Mouse (Mus musculus): ENCODE measurements around the gene Scamp3. TPM values are rescaled to one million over a fixed set of nuclear protein-coding genes. Genes with fewer than 3 reads are reported as not detected.
"Not testable (repeated sequence)": the region's sequence is repeated elsewhere in the genome, so short reads cannot be mapped to it uniquely, and the experiment has no call there.

The Scamp3 gene
- polyA plus RNA-seq, 1 experiment, result 256 TPM

DNA sequence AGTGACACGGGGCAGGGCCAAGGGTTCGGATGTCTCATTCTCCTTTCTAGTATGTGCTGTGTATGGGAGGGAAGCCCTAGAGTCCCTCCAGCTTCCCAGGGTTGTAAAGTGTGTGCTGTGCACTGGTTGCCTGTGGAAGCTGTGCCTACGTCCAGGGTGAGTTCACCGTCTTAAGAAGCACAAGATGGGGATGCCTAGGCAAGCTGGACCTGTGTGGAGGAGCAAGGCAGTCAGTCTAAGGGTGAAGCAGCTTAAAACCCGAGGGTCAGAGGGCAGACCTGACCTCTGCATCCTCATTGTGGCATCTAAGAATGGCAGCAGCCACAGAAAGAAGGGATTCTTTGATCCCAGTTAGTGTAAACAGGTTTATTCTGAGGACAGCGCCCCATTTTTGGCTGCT, 31.5 kb downstream of the Scamp3 start:
- TF ChIP-seq GATA1 (IDR thresholded peaks at IDR 0.05; ENCODE audit: borderline replicate concordance, low read length), result no peak
- no peak for TF ChIP-seq FLI1 (IDR thresholded peaks at IDR 0.05; ENCODE audit: low read length)
- Histone ChIP-seq H3K9me3 (no peaks in the 10 kb centered on the region), H3K4me3 (replicated peaks) (no peak overlapping the region), H3K36me3 (replicated peaks; ENCODE audit: low read length) (peaks cover 84% of the 10 kb centered on the region), H3K4me1 (peaks cover 40% of the 10 kb centered on the region), H3K27me3 (replicated peaks) (no peaks in the 10 kb centered on the region)

DNA sequence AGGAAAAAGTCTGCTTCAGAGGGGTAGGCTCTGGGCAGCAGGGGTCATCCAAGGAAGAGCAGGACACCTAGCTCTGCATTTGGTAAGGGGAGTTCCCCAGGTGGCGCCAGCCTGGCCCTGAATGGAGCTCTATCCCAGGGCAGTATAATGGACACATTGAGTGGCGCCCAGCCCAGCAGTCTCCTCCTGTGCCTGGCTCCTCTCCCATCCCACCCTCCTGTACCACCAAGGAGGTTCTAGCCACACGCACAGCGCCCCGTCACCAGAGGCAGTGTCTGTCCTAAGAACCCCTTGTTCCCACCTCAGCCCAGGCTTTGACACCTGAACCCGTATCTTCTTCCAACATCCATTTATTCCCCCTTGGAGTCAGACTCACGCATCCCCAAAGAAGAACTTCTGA, 32.5 kb downstream of the Scamp3 start:
- no peak for TF ChIP-seq GATA1 (IDR thresholded peaks at IDR 0.05; ENCODE audit: borderline replicate concordance, low read length)
- TF ChIP-seq FLI1 (IDR thresholded peaks at IDR 0.05; ENCODE audit: low read length), result no peak
- Histone ChIP-seq H3K4me1 (peaks cover 41% of the 10 kb centered on the region), H3K36me3 (replicated peaks; ENCODE audit: low read length) (peaks cover 74% of the 10 kb centered on the region), H3K4me3 (replicated peaks) (no peak overlapping the region), H3K9me3 (no peaks in the 10 kb centered on the region), H3K27me3 (replicated peaks) (no peaks in the 10 kb centered on the region)

DNA sequence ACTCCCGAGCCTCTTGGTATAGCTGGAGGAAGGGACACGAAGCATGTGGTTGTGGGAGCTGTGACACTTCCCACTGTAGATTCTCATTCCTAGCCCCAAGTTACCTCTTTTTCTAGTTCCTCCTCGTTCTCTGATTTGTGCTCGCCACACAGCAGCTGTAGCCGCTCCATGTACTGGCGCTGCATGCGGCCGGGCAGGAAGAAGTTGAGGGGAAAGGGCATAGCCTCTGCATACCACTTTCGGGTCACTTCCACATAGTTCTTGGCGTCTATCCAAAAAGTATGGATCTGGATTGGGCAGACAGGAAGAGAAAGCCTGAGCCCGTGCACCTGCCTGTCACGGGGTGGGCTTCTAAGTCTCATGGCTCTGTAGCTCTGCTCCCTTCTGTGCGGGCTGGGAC, 32.9 kb downstream of the Scamp3 start:
- H3K36me3 ChIP-seq (replicated peaks; ENCODE audit: low read length), result peaks cover 69% of the 10 kb centered on the region
- H3K4me1 ChIP-seq, result peaks cover 46% of the 10 kb centered on the region
- no peak overlapping the region for H3K4me3 ChIP-seq (replicated peaks)
- no peaks in the 10 kb centered on the region for H3K9me3 ChIP-seq
- H3K27me3 ChIP-seq (replicated peaks), result peaks cover 1% of the 10 kb centered on the region
- TF ChIP-seq FLI1 (IDR thresholded peaks at IDR 0.05; ENCODE audit: low read length), result no peak
- TF ChIP-seq GATA1 (IDR thresholded peaks at IDR 0.05; ENCODE audit: borderline replicate concordance, low read length), result no peak

DNA sequence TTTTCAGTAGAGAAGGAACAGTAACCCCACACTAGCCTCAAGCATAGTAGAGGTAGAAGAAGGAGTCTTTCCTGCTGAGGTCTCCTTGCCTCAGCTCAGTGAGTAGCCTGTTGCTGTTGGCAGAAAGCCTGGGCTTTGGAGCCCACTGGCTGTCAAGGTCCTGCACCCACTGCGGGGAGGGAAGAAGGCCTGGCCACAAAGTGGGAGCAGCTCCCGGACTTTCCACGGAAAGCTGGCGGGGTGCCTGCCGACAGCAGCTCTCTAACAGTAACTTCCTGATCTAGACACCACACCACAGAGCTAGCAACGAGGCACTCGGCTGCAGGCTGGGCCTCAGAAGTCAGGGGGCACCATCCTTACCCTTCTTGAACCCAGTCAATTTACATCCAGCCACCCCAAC, 33.5 kb downstream of the Scamp3 start:
- TF ChIP-seq GATA1 (IDR thresholded peaks at IDR 0.05; ENCODE audit: borderline replicate concordance, low read length) (no peak), FLI1 (IDR thresholded peaks at IDR 0.05; ENCODE audit: low read length) (no peak)
- H3K4me1 ChIP-seq, result peaks cover 51% of the 10 kb centered on the region
- H3K4me3 ChIP-seq (replicated peaks), result no peak overlapping the region
- H3K36me3 ChIP-seq (replicated peaks; ENCODE audit: low read length), result peaks cover 64% of the 10 kb centered on the region
- no peaks in the 10 kb centered on the region for H3K9me3 ChIP-seq
- peaks cover 2% of the 10 kb centered on the region for H3K27me3 ChIP-seq (replicated peaks)

DNA sequence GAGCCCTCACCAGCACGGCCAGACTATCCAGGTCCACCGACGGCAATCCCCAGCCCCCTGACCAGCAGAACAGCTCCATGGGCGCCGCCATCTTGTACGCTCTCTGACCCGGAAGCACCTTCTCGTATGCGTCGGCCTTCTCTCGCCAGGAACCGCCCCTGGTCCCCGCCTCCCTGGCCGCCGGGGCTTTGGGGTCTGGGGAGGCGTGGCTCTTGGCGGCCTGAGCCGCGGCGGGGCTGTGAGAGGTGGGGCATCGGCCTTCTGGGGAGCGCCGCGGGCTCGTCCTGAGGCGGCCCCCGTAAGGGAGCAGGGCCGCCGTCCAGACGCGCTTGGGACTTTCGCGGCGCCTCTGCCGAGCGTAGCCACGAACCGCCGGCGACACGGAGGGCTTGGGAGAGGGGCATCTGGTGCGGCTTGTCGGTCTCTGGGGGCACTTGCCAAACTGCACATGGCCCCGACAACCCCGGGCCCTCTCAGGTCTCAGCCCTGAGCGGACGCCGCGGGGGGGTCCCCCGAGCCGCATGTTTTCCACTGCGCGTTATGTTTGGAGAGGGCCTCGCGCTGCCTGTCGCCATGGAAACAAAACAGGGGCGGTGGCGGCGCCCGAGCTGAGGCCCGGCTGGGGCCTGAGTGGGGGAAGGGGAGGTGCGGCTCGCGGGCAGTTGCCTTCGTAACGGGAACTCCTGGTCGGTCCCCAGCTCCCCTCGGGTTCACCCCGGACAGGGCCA, 36.7 kb downstream of the Scamp3 start:
- peaks cover 69% of the 10 kb centered on the region for H3K4me1 ChIP-seq
- H3K27me3 ChIP-seq (replicated peaks), result peaks cover 26% of the 10 kb centered on the region
- peaks cover 31% of the 10 kb centered on the region for H3K36me3 ChIP-seq (replicated peaks; ENCODE audit: low read length)
- H3K9me3 ChIP-seq, result no peaks in the 10 kb centered on the region
- peak overlapping the region; percentile 99 for H3K4me3 ChIP-seq (replicated peaks)
- TF ChIP-seq GATA1 (IDR thresholded peaks at IDR 0.05; ENCODE audit: borderline replicate concordance, low read length) (no peak), FLI1 (IDR thresholded peaks at IDR 0.05; ENCODE audit: low read length) (no peak)

DNA sequence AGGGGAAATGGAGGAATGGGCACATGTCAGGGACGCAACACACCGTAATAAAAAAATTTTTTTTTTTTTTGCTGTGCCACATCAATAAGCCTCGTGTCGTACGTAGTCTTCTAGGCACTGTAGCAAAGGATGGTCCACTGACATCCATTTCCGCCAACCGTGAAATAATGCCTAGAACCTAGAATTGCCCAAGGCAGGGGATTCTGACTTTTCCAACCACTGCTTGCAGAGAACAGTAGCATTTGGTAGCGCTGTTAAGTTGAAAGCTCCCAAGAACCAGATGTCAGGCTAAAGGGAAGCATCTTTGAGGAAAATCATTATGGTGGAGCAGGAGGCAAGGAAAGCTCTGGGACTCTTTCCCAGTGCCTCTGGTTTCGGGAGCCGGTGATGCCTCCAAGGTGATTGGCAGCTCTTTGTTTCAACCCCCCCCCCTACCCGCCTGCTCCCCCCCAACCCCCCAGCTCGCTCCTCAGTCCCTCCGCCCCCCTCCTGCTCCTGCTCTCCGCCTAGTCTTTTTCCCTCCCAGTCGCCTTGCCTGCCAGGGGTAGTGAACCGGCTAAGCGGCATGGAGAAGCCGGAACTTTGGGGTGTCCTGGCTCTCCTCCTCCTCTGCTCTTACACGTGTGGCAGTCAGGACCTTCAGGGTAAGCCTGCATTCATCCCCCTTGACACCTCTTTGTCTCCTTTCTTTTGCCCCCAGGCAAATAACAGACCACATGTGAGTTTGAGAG, 37.6 kb downstream of the Scamp3 start, which contains the start of gene Thbs3:
Gene Thbs3 (plus strand): TSS at position 500 of the 731 bp plus-strand sequence.
- peaks cover 75% of the 10 kb centered on the region for H3K4me1 ChIP-seq
- no peak for TF ChIP-seq GATA1 (IDR thresholded peaks at IDR 0.05; ENCODE audit: borderline replicate concordance, low read length)
- TF ChIP-seq FLI1 (IDR thresholded peaks at IDR 0.05; ENCODE audit: low read length), result no peak
- H3K27me3 ChIP-seq (replicated peaks), result peaks cover 33% of the 10 kb centered on the region
- H3K36me3 ChIP-seq (replicated peaks; ENCODE audit: low read length), result peaks cover 23% of the 10 kb centered on the region
- no peaks in the 10 kb centered on the region for H3K9me3 ChIP-seq
- H3K4me3 ChIP-seq (replicated peaks), result peak within 1 kb of the TSS; percentile 99

DNA sequence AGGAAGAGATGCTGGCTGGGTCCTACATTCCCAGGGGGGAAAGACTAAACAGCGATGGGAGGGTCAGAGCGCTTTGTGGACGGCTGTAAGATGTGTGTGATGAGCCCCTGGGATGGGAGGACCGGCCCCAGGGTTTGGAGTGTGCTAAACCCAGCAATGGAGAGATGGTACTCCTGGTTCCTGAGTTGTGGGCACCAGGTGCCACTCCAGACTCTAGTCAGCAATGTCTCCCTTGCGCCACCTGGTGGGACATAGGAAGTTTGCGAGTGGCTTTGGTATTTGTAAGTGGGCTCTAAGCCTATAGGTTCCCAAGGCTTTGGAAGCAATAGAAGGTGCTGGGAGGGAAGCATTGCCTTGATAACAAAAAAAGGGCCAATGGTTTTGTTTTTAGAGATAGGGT, 38.6 kb downstream of the Scamp3 start:
- Histone ChIP-seq H3K36me3 (replicated peaks; ENCODE audit: low read length) (peaks cover 12% of the 10 kb centered on the region), H3K27me3 (replicated peaks) (peaks cover 37% of the 10 kb centered on the region), H3K4me1 (peaks cover 73% of the 10 kb centered on the region), H3K4me3 (replicated peaks) (peak overlapping the region; percentile 67), H3K9me3 (no peaks in the 10 kb centered on the region)
- TF ChIP-seq FLI1 (IDR thresholded peaks at IDR 0.05; ENCODE audit: low read length), result no peak
- no peak for TF ChIP-seq GATA1 (IDR thresholded peaks at IDR 0.05; ENCODE audit: borderline replicate concordance, low read length)

DNA sequence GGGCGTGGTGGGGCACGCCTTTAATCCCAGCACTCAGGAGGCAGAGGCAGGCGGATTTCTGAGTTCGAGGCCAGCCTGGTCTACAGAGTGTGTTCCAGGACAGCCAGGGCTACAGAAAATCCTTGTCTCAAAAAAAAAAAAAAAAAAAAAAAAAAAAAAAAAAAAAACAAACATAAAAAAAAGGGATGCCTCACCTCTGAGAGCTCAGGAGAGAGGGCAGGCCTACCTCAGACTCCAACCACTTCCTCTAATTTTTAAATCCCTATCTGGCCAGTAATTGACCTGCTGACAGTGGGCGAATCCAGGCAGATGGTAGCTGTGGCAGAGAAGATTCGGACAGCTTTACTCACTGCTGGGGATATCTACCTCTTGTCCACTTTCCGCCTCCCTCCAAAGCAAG, 39.1 kb downstream of the Scamp3 start:
- H3K4me3 ChIP-seq (replicated peaks); H3K36me3 ChIP-seq (replicated peaks; ENCODE audit: low read length); H3K9me3 ChIP-seq: not testable (repeated sequence)
- H3K27me3 ChIP-seq (replicated peaks), result peaks cover 42% of the 10 kb centered on the region
- H3K4me1 ChIP-seq, result peaks cover 74% of the 10 kb centered on the region

DNA sequence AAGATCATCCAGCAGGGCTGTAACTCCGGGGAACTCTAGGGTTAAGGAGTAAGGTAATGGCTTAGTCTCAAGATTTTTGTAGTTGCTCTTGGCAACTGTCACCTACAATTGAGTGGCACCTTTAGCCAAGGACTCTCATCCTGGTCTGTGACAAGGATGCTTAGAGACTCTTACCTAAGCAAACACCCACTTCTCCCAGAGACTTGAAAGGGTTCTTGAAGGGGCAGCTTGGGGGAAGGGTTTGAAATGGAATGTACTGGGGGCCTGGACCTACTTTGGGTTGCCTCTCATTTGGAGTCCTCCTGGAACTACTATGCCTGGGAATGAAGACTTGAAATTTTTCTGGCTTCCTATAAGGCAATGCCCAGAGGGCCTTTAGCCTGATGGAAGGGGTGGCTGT, 41.0 kb downstream of the Scamp3 start:
- Histone ChIP-seq H3K4me1 (peaks cover 58% of the 10 kb centered on the region), H3K9me3 (no peaks in the 10 kb centered on the region), H3K36me3 (replicated peaks; ENCODE audit: low read length) (no peaks in the 10 kb centered on the region), H3K4me3 (replicated peaks) (peak overlapping the region; percentile 46), H3K27me3 (replicated peaks) (peaks cover 51% of the 10 kb centered on the region)
- TF ChIP-seq FLI1 (IDR thresholded peaks at IDR 0.05; ENCODE audit: low read length) (no peak), GATA1 (IDR thresholded peaks at IDR 0.05; ENCODE audit: borderline replicate concordance, low read length) (no peak)

DNA sequence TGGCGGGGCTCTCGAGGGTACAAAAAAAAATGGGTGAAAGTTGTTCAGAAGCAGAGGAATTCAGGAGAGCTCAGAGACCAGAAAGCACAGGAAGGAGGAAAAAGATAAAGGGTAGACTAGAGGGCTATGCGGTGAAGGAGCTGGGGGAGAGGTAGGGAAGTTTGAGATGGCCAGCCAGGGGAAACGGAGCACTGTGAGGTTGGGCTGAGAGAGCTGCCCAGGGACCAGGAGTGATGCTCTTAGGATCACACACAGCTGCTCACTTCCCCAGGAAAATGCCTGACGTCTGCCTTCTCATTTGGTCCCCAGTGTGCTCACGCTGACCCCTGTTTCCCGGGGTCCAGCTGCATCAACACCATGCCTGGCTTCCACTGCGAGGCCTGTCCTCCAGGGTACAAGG, 42.3 kb downstream of the Scamp3 start:
- Histone ChIP-seq H3K4me3 (replicated peaks) (no peak overlapping the region), H3K27me3 (replicated peaks) (peaks cover 64% of the 10 kb centered on the region), H3K36me3 (replicated peaks; ENCODE audit: low read length) (no peaks in the 10 kb centered on the region), H3K4me1 (peaks cover 57% of the 10 kb centered on the region), H3K9me3 (no peaks in the 10 kb centered on the region)
- no peak for TF ChIP-seq GATA1 (IDR thresholded peaks at IDR 0.05; ENCODE audit: borderline replicate concordance, low read length)
- TF ChIP-seq FLI1 (IDR thresholded peaks at IDR 0.05; ENCODE audit: low read length), result no peak
